Mouse (Mus musculus): ENCODE data around the gene Runx3.
"Not testable (repeated sequence)": the region's sequence is repeated elsewhere in the genome, so short reads cannot be mapped to it uniquely, and the experiment has no call there.

Runx3 gene

DNA sequence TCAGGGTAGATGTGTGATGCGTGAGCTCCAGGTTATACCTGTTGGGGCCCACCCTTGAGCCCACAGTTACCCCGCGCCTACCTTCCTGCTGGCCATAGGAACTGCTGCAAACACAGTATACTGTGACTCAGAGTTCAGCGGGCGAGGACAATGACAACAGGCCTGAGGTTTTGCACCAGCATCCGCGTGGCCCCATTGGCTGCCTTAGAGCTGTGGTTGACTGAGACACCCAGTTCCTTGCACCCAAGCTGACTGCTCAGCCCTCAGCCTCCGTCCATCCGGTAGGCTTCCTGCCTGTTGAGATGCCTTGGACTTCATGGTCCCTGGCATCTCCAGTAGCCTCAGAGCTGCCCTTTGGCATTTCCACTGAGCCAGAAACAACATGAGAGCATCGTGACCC lies 48.6 kb downstream of the Runx3 start:
- no peak for DNase-seq (ENCODE audit: low read depth, low spot score)

DNA sequence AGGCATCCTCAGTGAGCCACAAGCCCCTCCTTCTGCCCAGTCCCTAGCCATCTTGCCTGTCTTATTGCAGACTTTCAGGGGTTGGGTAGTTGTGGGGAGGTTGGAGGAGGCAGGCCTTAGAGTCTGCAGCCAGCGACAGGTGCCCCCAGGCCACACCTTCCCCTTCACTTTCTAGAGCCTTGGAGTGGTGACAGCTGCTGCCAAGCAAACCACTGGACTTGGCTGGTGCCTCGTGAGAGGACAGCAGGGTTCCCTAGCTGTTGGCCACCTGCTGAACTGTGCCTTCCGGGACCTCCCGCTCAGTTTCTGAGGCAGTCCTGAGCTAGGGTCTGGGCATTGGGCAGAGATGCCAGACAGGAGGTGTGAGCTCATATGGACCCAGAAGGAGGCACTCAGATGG lies 49.0 kb downstream of the Runx3 start:
- no peak for DNase-seq (ENCODE audit: low read depth, low spot score)

DNA sequence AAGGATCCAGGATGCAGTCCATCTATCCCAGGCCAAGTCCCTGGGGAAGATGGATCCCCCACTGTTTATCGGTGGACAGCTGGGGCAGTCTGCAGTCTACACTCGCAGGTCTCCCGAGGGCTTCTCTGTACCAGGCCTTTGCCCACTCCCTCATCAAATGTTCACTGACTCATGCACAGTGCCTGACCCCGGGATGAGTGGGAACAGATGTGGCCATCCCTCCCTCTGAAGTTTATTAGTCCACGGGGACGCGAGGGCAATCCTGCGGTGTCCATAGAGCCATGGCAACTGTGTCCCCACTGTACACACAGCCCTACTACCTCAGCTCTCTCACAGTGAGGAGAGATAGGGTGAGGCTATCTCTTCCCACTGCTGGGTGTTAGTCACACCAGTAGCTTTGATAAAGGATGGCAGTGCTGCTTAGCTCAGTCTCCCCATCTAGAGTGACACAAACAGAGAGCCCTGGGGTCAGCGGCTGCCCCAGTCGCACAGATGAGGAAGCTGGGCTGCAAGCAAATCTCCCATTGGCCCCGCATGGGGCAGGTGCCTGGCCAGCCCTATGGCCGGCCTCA lies 50.9 kb downstream of the Runx3 start:
- DNase-seq (ENCODE audit: low read depth, low spot score): no peak

DNA sequence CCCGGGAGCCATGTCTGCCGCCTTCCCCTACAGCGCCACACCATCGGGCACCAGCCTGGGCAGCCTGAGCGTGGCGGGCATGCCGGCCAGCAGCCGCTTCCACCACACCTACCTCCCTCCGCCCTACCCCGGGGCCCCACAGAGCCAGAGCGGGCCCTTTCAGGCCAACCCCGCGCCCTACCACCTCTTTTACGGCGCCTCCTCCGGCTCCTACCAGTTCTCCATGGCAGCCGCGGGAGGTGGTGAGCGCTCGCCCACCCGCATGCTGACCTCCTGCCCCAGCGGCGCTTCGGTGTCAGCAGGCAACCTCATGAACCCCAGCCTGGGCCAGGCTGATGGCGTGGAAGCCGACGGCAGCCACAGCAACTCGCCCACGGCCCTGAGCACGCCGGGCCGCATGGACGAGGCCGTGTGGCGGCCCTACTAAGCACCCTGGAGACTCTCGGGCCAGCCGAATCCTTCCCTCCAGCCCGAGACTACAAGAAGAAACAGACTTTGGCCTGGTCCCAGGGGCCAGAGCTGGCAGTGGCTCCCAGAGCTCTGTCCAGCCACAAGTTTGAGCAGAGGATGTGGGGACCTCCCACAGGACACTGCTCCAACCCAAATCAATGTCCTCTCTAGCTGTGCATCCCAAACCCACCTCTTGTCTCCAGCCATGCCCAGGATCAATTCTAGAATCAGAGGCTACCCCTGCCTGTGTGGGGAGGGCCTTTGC lies 55.1 kb downstream of the Runx3 start:
- DNase-seq (ENCODE audit: low read depth, low spot score): no peak

DNA sequence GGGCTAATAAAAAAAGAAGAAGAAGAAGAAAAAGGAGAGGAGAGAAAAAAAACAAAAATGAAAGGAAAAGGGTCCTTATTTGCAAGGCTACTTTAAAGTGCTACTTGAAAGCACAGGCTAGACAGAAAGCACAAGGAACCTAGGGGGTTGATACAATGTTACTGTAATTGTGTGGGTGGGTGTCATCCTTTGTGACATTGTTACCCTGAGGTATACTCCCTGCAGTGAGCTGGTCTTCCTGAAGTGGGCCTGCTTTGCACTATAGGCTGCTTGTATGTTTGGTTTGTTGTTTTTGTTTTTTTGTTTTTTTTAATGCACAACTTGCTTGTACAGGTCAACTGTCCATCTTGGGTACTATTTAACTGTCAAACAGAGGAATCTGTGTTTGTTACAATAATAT lies 57.1 kb downstream of the Runx3 start:
- DNase-seq (ENCODE audit: low read depth, low spot score): no peak

DNA sequence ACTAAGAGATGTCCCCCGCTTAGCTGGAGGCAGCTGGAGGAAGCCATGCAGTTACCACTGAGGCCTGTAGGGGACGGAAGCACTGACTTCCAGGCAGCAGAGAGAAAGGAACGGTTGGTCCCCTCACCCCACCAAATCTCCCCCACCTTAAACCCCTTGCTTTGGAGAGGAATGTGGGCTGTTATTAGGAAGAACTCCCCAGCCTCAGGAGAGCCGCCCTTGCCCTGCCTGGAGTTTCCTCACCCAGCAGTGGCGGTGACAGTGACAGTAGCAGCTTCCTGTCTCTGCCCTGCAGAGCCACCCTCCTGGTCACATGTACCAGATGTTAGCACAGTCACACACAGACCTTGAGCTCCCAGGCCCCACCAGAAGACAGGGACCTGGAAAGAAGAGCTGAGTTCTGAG lies 58.6 kb downstream of the Runx3 start:
- DNase-seq (ENCODE audit: low read depth, low spot score): no peak

DNA sequence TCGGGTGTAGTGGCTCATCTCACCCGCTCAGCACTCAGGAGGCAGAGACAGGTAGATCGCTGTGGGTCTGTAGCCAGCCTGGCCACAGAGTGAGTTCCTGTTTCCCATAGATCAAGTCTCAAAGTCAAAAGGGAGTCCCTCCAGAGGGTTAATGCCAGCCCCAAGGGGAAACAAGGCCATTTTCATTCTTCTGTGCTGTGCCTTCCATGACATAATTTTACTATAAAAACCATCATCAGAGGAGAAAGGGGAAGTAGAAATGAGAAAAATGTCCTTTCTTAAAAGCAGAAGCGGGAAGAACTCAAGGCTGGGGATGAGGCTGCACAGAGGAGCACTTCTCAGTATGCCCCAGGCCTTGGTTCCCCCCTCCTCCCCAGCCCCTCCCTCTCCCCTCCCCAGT lies 61.4 kb downstream of the Runx3 start:
- DNase-seq (ENCODE audit: low read depth, low spot score): no peak

DNA sequence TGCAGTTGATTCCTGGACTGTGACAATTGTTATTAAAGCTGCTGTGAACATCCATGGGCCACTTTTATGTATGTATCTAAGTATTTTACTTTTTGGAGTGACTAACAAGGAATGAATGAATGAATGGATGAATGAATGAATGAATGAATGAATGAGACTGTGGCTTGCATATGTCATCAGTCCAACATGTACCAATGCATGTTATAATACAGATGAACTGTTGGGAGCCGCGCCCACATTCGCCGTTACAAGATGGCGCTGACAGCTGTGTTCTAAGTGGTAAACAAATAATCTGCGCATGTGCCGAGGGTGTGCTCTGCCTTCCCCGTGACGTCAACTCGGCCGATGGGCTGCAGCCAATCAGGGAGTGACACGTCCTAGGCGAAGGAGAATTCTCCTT lies 63.8 kb downstream of the Runx3 start:
- not testable (repeated sequence) for DNase-seq (ENCODE audit: low read depth, low spot score)

DNA sequence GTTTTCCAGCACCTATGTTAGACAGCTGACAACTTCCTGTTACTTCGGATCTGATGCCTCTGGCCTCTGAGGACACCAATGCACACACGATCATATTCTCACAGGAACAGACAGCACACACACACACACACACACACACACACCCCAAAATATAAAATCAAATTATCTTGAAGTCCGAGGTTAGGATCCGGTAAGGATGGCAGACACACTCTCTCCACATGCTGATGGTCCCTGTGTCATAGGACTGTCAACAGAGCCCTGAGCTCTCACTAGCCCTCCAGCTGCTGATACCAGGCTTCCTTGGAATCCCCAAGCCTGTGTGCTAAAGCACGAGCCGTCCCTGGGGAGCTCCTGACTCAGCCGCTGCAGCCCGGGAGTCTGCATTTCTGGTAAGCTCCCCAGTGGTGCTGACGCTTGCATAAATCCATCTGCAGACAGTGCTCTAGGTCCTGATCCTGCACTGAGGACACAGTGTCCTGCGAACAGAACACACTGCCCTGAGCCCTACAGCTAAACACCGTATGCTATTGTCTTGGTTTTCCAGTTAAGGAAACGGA lies 69.1 kb downstream of the Runx3 start:
- DNase-seq (ENCODE audit: low read depth, low spot score): no peak

DNA sequence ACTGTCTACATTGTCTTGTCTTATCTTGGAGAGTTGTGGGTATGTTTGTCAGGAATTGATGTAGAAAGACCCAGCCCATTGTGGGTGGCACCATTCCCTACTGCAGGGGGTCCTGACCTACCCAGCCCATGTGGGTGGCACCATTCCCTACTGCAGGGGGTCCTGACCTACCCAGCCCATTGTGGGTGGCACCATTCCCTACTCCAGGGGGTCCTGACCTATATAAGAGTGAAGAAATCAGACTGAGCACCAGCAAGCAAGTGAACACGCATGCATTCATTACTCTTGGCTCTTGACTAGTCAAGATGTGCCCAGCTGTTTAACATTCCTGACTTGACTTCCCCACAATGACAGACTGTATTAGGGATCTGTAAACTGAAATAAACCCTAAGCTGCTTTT lies 69.9 kb downstream of the Runx3 start:
- DNase-seq (ENCODE audit: low read depth, low spot score): no peak

DNA sequence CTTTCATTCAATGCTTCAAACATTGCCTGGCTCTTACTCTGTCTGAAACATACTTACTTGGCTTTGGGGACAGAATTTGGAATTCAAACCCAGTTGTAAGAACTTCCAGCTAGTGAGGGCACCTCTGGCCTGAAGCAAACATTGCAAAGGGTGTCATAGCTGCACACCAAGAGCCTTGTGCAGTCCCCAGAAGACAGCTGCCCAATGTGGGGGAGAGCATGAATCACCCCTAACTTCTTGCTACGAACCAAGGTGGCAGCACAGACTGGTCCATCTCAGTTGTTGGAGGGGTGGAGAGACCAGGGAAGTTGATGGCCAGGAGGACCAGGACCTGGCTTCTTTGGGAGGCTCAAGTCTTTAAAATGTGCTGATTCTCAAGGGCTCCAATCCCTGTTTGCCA lies 70.7 kb downstream of the Runx3 start:
- no peak for DNase-seq (ENCODE audit: low read depth, low spot score)

DNA sequence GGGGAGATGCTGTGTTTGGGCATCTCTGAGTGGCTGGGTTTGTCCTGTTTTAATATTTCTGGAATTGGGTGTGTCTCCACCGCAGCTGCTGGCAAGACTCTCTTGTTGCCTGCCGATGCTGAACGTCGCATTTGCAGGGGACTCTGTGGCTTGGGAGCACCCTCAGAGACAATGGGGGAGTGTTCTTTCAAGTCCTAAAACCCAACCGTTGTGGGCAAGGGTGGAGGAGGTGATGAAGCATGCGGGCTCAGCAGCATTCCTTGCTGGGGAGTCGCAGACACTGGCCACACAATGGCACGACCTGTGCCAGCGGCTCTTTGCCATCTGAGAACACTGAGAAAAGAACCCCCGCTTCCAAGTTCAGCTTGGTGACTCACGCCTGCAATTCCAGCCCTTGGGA lies 71.2 kb downstream of the Runx3 start:
- no peak for DNase-seq (ENCODE audit: low read depth, low spot score)

DNA sequence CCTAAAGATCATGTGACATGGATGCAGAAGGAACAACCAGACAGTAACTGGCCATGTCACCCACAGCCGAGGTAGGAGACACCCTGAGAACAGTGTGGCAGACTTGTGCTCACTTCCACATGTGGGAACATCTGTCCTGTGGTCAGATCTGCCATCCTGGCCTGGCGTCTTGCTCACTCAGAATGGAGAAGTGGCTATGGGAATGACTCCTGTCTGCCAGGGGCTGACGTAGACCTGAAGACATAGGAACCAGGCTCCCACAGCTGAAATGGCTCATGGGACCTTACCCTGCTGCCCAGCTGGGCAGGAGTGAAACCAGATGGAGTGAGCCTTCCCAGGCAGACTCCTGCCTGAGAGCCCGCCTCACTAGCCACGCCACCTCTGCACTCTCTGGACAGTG lies 72.4 kb downstream of the Runx3 start:
- no peak for DNase-seq (ENCODE audit: low read depth, low spot score)

DNA sequence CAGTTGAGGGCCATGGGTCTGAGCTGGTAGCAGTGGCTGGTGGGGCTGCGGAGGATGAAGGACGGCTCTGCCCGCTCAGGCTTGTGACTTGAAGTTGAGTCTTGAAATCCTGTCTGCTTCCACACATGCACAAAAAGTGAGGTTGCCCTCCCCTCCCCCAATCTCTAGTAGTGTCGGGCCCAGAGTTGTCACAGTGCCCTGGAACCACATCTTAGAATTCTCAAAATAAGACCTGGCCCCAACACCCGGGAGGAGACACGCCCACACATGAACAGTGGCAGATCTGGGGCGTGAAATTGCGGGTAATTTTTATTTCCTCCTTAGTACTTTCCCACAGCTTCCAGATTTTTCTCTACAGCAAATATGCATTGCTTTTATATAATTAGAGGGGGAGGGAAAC lies 77.4 kb downstream of the Runx3 start:
- DNase-seq (ENCODE audit: low read depth, low spot score): no peak

DNA sequence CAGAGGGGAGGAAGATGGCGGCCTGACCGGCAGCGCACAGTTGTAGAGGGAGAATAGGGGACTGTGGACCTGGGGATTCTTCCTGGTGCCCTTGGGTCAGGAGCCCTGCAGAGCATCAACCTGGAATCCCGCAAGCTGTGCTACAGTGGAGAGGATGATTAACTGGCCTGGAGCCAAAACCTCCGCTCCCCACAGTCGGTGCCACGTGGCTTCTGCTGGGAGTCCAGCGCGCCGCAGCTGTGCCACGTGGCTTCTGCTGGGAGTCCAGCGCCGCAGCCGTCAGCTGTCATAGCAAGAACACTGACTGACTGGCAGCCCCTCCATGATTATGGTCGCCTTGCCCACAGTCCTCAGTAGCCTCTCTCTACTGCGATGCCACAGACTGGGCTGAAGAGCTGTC lies 81.3 kb downstream of the Runx3 start:
- no peak for DNase-seq (ENCODE audit: low read depth, low spot score)

DNA sequence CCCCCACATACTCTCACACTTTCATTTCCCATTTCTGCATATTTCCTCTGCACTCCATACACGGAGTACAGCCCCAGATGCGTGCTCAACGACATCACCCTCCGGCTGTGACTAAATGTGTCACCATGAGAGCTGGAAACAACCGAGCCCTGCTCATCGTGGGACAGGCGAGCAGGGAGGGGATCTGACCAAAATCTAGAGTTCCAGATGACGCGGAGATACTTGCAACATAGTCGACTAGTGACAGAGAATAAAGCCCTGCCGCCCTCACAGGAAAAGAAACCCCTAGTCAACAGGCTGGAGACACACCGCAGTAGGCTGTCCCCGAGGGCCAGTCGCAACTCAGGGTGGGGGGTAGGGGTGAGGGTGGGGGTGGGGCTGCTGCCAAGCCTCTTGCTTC lies 82.8 kb downstream of the Runx3 start:
- DNase-seq (ENCODE audit: low read depth, low spot score): no peak

DNA sequence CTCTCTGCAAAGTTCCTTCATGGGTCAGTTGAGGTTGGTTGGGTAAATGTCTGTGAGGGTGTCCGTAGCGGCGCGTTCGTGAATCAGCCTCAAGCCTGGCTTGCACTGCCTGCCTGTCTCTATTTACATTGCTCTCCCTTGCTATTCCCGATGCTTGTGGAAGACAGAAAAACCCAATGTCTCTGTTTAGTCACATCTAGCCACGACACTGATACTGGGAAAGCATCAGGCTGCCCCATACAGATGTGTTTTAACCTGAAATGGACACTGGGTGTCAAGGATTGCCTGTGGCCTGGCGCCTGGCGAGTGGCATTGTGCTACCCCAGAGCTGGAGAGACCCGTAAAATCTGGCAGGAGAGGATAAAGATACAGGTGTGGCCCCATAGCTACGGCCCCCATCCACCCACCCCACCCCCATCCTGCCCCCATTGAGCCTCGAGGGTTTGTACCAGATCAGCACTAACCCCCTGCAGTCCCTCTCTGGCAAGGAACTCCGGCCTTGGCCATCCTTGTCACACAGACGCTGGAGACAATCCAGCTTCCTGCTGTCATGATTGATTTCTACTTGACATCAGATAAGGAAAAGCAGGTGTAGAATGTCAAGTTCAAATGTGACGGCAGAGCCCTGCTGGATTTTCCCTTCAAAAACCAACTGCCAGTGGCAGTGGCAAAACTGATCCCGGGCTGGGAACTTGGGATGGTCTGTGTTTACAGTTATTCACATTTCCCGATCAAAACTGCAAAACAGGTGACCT lies 83.5 kb downstream of the Runx3 start:
- no peak for DNase-seq (ENCODE audit: low read depth, low spot score)

DNA sequence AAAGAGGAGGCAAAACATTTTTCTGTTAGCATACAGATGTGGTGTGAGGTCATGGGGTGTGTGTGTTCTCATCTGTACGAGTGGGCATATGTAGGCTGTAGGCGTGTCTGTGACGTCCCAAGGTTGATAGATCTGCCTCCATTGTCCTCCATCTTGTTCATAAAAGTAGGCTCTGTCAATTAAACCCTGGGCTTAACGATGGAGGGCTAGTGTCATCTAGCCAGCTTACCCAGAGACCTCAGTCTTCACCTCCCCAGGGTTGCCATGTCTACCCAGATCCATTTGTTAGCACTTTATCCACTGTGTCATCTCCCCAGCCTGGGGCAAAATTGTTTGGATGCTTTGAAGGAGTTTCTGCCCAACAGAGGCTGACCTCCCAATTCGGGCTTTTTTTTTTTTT lies 84.2 kb downstream of the Runx3 start:
- DNase-seq (ENCODE audit: low read depth, low spot score): no peak

DNA sequence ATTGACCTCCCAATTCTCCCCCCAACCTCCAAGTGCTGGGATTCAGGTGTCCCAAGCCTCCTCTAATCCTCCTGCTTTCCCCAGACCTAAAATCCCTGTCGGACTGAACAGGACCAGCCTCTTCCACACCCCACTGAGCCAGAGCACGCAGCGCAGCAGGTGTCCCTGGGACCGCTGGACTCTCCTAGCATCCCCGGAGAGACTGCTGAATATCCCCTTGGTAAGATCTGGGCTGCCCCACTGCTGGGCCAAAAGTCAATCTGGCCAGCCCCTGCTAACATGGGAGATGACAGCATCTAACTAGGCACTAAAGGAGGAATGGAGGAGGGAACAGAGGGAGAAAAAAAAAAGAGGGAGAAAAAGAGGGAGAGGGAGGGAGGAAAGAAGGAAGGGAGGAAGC lies 84.8 kb downstream of the Runx3 start:
- DNase-seq (ENCODE audit: low read depth, low spot score): no peak

DNA sequence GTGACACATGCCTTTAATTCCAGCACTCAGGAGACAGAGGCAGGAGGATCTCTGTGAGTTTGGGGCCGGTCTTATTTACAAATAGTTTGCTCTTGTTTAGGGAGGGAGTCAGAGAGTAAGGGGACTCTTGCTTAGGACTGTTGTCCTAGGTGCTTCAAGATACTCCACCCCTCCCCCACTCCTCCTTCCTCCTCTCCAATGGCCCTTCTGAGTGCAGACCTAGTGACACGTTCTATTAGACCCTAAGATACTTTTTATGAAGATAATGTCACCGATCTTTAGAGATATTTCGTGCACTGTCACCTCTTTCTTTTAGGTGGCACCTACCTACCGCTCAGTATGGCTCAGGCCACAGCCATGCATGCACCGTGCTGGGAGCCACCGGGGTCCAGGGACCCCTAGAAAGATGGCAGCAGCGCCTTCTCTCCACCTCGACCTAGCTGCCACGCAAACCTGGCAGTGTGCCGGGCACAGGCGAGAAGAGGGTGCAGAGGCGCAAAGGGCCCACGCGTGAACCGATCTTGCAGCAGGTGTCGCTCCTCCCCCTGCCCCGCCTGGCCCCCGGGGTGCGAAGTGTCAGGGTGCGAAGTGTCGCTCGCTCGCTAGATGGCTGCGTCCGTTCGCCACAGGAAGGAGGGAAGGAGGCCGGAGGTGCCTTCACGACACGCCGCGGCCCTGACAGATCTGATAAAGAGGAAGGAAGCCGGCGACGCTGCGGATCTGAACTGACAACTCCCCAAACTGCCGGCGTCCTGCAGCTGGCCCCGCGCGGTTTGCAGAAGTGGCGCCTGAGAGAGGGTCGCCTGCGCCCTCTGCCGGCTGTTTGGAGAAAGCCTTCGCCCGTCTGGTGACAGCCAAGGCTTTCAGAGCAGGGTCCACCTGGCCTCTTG lies 85.5 kb downstream of the Runx3 start:
- peak; percentile 22 for DNase-seq (ENCODE audit: low read depth, low spot score)

DNA sequence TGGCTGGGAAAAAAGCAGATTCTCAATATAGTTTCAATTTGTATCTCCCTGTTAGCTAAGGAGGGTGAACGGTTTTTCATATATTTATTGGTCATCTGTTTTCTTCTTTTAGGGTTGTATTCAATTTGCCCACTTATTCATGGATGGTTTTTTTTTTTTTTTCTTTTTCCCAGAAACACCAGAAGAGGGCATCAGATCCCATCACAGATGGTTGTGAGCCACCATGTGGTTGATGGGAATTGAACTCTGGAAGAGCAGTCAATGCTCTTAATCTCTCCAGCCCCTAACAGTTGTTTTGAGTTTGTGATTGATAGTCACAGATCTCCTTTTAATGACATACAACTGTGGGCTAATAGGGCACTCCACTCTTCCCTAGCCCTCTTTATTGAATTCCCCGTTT lies 89.4 kb downstream of the Runx3 start:
- DNase-seq (ENCODE audit: low read depth, low spot score): no peak

DNA sequence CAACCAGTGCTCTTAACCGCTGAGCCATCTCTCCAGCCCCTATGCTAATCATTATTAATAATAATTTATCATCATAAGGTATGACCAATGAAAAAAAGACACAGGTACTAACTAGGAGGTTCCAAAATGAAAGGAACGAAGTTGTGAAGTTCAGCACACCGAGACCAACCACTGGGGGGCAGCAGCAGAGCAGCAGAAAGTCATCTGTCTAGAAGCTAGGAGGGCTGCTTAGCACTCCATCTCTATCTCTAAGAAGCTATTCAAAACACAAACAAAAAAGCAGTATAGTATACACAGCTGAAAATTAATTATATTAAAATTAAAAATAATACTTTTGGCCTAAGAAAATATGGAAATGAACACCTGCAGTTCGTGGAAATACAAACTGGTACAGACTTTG lies 99.2 kb downstream of the Runx3 start:
- DNase-seq (ENCODE audit: low read depth, low spot score): no peak
